Mouse (Mus musculus) cerebellum, adult 9-11 months (tissue): Measurements from ENCODE around the gene Ahcyl2.

Experiments used
- DNase-seq: peaks from one replicate; pipeline ENCODE4 v3.0.0; 2022

Gene Ahcyl2

GRCm38 (mm10) chr6:29770672-29771321 lies 3.0 kb downstream of the Ahcyl2 start:
- no peak for DNase-seq

DNA sequence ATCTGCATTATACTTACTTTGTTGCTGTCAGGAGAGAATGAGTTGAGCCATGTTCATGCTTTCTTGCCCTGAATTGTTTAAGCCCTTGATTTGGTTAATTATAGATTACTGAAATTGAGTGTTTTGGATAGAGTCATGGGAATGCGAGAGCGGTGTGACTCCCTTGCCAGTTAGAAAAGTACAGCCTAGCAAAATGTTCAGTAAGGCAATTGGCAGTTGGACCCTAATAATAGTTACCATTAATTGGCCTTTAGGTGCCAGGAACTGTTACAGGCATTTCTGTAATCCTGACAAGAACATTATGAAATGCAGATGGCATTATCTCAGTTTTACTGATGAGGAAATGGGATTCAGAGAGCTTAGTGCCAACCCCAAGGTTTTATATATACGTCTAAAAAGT lies 4.4 kb downstream of the Ahcyl2 start:
- no peak for DNase-seq

DNA sequence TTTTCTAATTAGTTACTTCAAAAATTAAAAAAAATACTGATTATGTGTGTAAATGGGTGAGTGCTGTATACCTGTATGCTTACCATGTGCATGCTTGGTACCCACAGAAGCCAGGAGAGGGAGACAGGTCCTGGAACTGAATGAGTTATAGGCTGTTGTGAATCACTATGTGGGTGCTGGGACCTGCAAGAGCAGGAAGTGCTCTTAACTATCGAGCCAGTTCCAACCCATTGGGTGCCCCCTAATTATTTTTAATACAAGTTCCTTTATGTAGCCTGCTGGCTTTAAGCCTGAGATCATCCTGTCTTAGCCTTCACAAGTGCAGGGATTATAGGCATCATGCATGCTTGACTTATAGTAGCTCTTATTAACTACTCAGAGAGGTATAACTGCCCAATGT lies 6.3 kb downstream of the Ahcyl2 start:
- no peak for DNase-seq

DNA sequence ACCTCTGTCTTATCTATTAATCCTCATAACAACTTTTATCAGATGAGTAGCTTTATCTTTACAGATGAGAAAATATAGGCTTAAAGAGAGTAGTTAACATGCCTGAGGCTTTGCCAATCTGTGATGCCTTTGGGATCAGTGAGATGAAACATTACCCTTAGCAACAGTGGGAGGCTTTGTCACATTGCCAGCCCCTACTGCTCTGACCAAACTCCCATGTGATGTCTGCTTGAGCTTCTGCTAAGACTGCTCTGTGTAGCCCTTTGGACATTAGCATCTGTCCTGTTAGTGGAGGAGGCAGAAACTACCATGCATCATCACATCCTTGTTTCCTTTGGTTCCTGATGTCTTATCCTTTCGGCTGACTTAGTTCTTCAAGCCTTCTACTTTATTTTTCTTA lies 7.8 kb downstream of the Ahcyl2 start:
- DNase-seq: no peak

GRCm38 (mm10) chr6:29776542-29777237 lies 8.9 kb downstream of the Ahcyl2 start:
- no peak for DNase-seq

DNA sequence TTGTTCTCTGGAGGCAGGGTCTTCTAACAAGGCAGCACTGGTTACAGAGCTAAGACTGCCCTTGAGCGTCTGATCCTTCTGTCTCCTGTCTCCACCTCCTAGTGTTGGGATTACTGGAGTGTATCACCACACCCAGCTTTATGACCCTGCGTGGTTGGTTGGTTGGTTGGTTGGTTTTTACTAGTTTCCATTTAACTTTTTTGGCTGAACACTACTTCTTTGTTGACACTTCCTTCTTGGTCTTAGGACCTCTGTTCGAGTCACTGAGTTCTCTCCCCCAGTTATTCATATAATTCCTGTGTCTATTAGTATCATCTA lies 9.4 kb downstream of the Ahcyl2 start:
- no peak for DNase-seq

GRCm38 (mm10) chr6:29780082-29780481 lies 12.3 kb downstream of the Ahcyl2 start:
- no peak for DNase-seq

DNA sequence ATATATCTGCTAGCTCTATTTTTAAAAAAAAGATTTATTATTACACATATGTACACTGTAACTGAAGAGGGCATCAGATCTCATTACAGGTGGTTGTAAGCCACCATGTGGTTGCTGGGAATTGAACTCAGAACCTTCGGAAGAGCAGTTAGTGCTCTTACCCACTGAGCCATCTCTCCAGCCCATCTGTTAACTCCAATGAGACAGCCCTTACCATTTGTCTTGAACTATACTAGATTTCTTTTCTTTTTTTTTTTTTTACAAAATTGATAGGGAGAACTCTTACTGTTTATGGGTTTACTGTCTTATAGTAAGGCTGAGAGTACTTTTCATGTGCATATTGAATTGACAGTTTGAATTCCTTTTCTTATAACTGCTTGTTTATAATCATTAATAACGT lies 12.8 kb downstream of the Ahcyl2 start:
- DNase-seq: no peak

DNA sequence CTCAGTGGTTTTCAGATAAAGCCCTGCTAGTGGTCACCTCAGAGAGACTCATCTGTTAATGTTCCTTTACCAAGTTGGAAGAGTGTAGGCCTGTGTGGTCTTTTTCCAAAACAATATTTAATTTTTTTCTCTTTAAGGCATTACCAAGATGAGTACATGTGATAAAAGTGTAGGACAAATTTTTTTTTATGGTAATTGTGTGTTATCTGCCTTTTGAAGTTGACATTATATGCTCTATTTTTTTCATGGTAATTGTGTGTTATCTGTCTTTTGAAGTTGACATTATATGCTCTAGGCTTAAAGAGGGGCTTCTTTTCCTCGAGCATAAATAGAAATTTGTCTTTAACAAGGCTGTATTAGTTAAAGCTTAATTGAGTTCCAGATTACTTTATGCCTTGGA lies 14.4 kb downstream of the Ahcyl2 start:
- no peak for DNase-seq

- DNase-seq: no peak
Observed at GRCm38 (mm10) chr6:29783960-29784359, 16.1 kb downstream of the Ahcyl2 start.

DNA sequence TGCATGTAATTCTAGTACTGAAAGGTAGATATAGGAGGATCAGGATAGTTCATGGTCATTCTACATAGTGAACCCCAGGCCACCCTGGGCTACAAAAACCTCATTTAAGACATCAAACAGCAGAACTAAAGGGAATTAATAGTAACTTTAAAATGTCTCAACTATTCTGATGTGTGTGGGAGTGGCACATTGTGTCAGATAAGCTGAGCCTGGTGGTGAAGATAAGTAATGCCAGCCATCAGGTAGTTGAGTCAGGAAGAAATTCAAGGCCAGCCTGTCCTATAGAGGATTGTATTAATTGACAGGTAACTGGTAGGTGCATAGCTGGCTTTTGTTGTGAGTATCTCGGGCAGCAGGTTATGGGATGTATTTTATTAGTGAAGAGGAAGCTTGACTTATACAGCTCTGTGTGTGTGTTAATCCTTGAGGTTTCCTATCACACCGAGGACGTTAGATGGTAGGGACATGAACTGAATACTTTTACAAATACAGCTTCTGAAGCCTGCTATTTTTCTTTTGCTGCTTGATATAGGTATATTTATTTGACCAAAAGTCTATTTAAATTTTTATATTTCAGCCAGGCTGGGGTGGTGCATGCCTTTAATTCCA lies 16.7 kb downstream of the Ahcyl2 start:
- no peak for DNase-seq

GRCm38 (mm10) chr6:29785759-29786158 lies 17.9 kb downstream of the Ahcyl2 start:
- no peak for DNase-seq

DNA sequence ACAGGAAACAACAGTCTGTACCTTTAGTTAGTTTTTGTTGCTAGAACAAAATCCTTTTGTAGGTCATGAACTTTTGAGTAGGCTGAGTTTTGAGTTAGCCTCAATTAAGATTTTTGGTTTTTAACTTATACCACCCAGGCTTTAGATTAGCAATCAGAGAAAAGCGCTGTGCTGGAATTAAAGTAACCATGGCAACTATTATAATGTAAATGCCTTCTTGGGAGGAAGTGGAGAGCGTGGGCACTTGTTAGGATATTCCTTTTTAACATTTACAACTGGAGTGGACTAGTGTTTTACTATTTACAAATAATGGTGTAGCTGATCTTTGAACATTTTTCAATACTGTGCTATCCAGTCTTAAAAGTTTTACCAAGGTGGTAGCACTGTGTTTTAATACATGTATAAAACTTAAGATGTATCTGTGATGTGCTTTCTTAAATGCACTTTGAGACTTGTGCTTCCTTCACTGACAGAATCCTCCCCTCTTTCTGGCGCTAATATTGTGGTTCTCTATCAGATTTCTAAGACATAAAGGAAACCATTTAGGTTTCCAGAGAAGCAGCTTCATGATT lies 21.1 kb downstream of the Ahcyl2 start:
- DNase-seq: no peak

DNA sequence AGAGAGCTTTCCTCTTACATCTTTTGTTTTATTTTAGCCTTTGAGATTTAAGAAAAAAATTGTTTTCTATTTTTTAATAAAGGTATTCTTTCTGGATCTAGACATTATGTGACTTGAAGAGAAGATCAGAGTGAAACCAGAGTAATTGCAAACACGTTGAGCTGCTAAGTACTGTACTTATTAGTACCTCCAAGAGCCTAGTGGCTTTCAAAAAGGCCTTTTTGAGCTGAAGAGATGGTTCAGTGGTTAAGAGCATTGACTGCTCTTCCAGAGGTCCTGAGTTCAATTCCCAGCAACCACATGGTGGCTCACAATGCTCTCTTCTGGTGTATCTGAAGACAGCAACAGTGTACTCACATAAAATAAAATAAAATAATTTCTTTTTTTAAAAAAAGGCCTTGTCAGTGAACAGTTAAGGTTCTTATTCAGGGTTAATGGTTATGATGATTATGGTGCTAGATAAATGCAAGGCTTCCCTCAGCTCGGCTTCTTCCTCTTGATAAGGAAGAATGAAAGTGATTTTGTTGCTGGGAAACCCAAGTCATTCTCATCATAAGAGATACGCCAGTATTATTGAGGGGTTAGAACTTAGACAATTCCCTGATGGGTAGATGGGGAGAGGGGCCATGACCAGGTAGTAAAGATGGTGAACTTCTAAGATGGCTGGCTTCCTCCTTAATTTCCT lies 22.3 kb downstream of the Ahcyl2 start:
- DNase-seq: no peak

- DNase-seq: no peak
Observed at GRCm38 (mm10) chr6:29793520-29793919, 25.7 kb downstream of the Ahcyl2 start.

DNA sequence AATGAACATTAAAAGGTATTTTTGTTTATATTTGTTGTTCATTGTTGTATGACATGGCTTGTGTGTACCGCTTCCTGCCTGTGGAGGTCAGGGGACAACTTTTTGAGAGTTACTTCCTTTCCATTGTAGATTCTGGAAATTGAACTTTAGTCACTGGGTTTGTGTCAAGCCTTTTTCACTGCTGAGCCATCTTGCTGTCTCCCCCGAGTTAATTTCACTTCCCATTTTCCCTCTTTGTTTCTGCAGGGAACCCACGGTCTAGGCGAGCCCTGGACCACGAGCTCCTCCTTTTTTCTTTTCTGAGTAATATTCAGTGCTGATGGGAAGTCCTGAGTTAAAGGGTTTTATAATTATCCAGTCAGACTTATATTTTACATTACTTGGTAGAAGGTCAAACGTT lies 26.8 kb downstream of the Ahcyl2 start:
- DNase-seq: no peak

GRCm38 (mm10) chr6:29802979-29803378 lies 35.2 kb downstream of the Ahcyl2 start:
- DNase-seq: no peak

GRCm38 (mm10) chr6:29804006-29804405 lies 36.2 kb downstream of the Ahcyl2 start:
- no peak for DNase-seq

DNA sequence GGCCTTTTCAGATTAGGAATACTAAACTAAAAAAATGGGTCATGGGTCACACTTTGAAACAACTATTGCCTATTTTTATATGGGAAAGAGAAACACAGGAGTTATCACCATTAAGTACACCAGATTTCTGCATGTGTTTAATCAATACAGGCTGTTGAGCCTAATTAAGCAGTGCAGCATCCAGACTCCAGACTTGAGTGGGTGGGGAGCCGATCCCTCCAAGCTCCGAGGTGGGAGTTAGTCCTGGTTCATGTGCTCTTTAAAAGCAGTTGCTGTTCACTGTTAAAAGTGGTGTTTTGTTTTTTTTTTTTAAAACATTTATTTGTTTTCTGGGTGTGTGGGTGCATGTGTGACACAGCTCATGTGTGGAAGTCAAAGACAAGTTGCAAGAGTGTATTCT lies 37.6 kb downstream of the Ahcyl2 start:
- no peak for DNase-seq

DNA sequence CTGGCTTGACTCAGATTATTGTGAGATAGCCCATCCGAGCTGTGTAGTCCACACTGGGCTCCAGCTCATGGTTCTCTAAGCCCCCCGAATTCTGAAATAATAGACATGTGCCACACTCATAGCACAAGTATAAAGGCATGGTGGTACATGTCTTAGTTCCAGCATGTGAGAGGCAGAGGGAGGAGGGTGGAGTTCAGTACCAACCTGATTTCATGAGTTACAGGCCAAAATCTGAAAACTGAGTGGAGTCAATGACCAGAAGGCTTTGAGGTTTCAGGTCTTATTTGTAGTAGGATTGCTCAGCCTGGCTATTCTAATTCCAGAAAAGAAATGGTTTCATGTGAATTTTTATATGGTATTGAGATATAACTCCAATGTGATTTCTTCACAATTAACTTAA lies 44.3 kb downstream of the Ahcyl2 start:
- DNase-seq: no peak

- peak; percentile 29 for DNase-seq
Observed at GRCm38 (mm10) chr6:29812651-29813050, 44.8 kb downstream of the Ahcyl2 start.

GRCm38 (mm10) chr6:29814616-29815015 lies 46.8 kb downstream of the Ahcyl2 start:
- DNase-seq: peak; percentile 36

DNA sequence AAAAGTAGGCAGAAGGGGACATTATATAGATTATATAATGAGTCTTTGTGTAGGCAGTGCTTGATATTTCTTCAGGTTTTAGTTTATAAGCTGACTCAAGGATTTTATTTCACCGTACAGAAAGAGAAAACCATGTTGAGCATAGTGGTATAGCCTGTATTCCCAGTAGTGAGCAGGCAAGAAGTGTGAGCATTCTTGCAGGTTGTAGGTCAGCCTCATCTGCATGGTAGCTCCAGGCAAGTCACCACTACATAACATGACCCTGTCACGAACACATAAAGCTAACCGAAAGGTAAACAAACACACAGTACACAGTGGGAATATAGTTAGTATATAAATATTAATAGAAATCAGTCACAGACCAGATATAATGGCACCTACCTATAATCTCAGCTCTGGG lies 47.2 kb downstream of the Ahcyl2 start:
- no peak for DNase-seq

DNA sequence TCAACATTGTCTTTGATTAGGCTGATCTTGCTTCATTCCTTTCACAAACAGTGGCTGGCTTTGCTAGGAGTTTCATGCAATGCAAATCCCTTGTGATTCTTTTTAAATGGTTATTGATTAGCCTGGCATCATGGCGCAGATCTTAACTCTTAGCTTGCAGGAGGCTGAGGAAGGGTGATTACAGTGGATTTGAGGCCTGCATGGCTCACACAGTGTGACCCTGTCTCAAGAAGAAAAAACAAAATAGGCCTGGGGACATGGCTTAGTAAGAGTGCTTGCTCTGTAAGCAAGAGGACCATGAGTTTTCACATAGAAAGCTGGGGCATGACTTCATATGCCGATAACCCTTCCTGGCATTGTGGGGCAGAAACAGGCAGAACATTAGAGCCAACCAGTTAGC lies 47.8 kb downstream of the Ahcyl2 start:
- DNase-seq: no peak
